Mouse (Mus musculus) c-Kit-positive CD71-positive TER-119-negative erythroid progenitor cells, embryonic 14.5 days (primary cell): ENCODE data around the gene Myrip.
"Not testable (repeated sequence)": the region's sequence is repeated elsewhere in the genome, so short reads cannot be mapped to it uniquely, and the experiment has no call there.

Experiments
- DNase-seq: peaks from one replicate; pipeline ENCODE4 v3.0.0-alpha.2; 2013; ENCODE audit warnings: low read depth

Gene Myrip

GRCm38 (mm10) chr9:120396579-120397185, 95.4 kb downstream of the Myrip start:
- DNase-seq, result no peak

DNA sequence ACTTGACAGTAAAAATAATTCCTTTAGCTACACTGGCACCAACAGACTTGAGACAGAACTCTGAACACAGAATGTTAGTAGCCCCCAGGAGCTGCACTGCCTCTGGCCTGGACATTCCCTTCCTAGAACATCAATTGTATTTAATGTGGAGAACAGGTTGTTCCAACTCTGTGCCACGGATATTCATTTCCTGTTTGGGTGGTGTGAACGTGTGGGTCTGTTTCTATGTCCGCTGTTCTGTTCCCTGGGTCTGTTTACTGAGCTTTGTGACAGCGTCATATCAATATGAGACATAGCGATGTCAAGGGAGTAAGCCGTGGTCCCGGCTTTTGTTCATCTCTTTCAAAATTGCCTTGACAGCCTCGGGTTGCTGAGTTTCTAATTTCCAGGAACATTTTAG, 97.0 kb downstream of the Myrip start:
- no peak for DNase-seq

DNA sequence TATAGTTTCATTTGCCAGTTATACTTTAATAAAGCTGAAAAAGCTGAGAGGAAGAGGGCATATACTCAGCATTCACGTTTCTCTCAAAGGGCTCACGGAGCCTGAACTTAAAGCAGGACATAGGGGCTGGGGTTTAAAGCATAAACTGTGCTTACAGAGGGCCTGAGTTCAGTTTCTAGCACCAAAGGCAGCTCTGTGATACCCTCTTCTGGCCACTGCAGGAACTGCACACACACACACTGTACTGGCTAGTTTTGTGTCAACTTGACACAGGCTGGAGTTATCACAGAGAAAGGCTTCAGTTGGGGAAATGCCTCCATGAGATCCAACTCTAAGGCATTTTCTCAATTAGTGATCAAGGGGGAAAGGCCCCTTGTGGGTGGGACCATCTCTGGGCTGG, 98.2 kb downstream of the Myrip start:
- DNase-seq, result not testable (repeated sequence)

GRCm38 (mm10) chr9:120402368-120402767, 101.1 kb downstream of the Myrip start:
- DNase-seq, result no peak

- no peak for DNase-seq
Measured at GRCm38 (mm10) chr9:120403661-120404060, 102.3 kb downstream of the Myrip start.

- DNase-seq, result no peak
Measured at GRCm38 (mm10) chr9:120409663-120410181, 108.4 kb downstream of the Myrip start.

GRCm38 (mm10) chr9:120410421-120410820, 109.1 kb downstream of the Myrip start:
- DNase-seq, result peak; percentile 47

DNA sequence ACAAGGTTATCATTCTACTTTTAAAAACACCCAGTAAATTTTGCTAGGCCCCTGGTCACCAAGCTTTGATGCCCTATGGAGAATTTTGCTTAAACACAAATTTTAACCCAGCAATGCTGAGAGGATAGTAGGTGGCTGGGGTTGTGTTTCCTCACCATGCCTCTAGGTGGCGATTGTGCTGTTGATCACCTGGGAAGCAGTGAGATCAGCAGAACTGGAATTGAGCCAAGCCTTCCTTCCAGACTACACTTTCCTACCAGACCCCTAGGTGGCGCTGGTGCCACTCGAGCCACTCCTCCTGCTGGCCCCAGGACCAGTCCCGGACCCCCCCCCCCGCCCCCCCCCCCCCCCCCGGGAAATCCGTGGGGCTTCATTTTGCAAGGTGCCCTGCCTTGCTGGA, 114.2 kb downstream of the Myrip start:
- peak; percentile 50 for DNase-seq

GRCm38 (mm10) chr9:120416151-120416550, 114.8 kb downstream of the Myrip start:
- no peak for DNase-seq

DNA sequence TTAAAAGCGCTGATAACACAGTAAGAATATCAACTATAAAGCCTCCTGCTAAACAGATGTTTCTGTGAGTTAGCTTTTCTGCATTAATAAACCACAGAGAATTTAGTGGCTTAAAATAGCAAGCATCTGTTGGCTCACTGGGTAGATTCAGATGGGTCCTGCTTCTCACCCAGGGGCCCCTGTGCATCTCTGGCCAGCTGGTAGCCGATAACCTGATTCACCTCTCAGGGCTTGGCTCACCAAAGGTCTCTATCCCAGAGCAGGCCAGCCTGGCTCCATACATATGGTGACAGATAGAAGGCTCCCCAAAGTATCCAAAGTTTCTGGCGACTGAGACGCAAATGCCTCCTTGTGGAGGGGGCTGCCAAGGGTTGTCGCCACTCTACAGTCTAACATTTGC, 115.4 kb downstream of the Myrip start:
- no peak for DNase-seq

GRCm38 (mm10) chr9:120418582-120418981, 117.3 kb downstream of the Myrip start:
- DNase-seq, result no peak

- DNase-seq, result no peak
Measured at GRCm38 (mm10) chr9:120424567-120424966, 123.3 kb downstream of the Myrip start.

- DNase-seq, result peak; percentile 40
Measured at GRCm38 (mm10) chr9:120425768-120426167, 124.5 kb downstream of the Myrip start.

GRCm38 (mm10) chr9:120428181-120428580, 126.9 kb downstream of the Myrip start:
- no peak for DNase-seq

GRCm38 (mm10) chr9:120433747-120434146, 132.4 kb downstream of the Myrip start:
- peak; percentile 66 for DNase-seq

DNA sequence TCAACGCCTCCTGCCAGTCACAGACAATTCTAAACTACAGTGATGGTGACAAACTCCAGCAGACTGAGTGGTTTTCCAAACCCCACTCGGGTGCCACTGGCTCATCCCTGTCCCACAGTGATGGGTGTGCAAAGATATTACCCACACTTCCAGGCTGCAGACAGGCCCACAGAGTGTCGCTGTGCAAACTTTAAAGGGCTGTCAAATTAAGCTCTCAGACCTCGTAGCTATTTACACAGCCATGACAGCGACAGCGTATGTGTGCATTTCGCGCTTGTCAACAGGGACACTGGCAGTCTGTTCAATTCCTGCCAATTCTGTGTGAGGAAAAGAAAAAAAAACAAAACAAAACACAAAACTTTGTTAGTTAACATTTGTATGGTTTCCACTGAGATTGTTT, 134.5 kb downstream of the Myrip start:
- DNase-seq, result no peak

- DNase-seq, result no peak
Measured at GRCm38 (mm10) chr9:120436854-120437253, 135.5 kb downstream of the Myrip start.

DNA sequence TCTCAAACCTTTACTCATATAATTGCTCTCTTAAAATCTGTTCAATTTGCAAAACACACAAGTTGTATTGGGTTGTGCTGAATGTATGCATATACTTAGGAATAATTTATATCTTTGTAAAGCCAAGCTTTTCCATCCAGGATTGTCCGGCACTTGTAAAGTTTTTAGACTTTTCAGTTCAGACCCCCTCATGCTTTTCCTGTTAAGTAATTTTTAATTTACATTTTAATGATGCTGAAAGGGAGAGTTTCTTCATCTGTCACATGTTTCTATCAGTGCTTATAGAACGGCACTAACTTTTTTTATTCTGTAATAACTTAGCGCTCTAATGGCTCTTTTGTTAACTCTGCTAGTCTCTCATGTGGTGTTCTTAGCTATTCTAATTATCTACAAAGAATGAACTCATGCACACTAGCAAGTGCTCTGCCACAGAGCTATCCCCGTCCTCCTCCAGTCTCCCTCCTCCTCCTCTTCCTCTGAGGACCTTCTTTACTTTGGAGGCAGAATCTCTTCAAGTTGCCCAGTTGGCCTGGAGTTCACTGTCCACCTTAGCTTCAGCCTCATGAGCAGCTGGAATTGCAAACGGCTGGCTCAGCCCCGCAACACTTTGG, 136.1 kb downstream of the Myrip start:
- no peak for DNase-seq

DNA sequence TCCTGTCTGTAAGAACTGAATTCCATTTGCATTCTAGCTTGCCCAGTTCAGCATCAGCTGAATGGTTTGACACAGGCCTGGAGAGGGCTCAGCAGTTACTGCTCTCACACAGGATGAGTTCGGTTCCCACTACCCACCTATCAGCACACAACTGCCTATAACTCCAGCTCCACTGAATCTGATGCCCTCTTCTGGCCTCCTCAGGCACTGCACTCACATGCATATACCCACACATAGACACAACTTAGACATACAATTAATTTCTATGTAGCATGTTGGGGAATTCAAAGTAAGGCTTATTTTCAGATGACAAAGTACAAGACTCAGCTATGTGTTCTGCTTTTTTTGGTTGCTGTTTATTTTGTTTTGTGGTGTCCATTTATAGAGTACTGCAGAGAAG, 137.0 kb downstream of the Myrip start:
- DNase-seq, result no peak

DNA sequence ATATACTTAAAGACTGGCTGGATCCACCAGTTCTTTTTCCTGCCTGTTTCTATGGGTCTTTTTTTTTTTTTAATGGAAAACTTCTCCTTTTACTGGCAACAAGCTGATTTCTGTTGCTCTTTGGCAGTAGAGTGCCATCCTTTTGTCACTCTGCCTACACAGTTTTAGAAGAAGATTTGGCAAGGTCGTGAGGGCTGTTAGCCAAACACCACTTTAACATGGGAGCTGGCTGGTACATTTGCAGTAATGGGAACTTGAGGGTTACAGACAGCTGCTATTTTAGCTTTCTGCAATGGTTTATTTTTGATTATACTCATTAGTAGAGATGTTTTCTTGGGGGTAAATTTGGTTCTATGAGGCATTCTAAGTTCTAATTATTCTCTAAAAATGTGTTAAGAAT, 137.5 kb downstream of the Myrip start:
- DNase-seq, result no peak

DNA sequence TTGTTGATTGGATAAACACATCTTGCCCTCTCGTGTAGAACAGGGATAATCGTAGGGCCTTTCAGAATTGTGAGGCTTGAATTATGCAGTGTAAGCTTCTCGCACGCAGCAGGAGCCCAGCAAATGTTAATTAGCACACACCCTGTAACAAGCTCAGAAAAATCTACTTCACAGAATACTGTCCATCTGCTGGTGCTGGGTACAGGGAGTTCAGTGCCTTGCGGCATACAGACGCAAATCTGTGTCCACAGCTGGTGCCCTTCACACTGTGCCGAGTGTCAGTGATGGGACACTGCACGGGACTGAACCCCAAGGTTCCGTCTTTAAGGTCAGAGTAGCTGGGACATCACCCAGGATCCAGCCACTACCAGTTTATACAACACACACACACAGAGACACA, 143.3 kb downstream of the Myrip start:
- no peak for DNase-seq

DNA sequence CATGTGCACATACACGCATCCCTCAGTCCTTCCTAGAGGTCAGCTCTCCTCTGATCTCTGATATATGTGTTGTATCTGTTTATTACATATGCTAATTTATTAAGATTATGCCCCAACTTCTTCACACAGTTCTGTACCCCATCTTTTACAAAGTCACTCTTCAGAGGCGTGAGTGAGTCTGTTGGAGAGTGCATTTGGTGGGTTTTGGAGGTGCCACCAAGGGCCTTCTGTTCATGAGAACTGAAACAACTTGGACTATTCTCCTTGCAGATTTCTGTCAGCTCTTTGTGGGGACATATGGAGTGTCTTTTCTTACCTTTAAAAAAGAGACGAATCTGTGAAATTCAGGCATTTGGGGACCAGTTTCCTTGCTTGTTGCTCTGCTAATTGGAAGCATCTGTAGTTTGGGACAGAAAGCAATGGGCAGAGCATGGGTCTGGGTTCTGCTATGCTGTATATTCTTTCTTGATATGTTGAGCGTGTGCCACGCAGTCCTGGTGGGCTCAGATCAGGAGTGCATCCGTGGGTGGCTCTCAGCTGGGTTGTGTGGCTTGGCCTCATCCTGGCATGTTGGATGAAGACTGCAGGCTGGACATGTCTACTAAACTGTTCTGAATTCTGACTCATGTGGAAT, 148.5 kb downstream of the Myrip start:
- DNase-seq, result no peak
